Mouse (Mus musculus): Measurements from ENCODE around the gene 4933428G20Rik. TPM values are rescaled to one million over a fixed set of nuclear protein-coding genes. Genes with fewer than 3 reads are reported as not detected.
A peak's percentile ranks its signal among the peaks of the same experiment; 100 is the strongest.

The 4933428G20Rik gene
- polyA plus RNA-seq, 1 experiment from 2014 or later, result 0.12 TPM

DNA sequence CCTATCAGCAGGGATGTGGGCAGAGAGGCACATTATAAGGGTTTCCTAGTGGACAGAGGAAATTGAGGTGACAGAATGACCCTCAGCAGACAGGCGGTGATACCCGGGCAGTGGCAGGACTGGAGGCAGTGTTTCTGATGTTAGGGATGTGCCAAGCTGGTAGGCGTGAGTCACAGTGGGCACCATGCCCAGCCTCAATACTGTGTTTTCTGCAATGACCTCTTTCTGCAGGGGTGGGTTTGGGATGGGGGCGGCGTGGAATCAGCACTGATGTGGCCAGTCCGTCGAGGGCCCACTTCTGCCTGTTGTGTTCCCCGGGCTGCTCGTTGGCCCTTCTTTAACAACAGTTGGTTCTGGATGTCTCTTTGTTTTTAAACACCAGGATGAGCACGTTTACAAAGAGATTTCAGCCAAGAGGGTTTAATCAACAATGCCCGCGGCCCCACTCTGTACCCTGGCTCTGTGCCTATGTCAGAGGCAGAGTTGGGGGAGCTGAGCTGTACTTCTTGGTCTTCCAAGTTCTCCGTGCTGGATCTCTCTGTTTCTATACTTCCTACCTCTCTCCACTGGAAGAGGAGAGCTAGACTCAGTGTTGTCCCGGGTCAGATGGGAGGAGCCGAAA lies 59.0 kb downstream of the 4933428G20Rik start:
- H3K9me3 ChIP-seq (ENCODE audit: control insufficient read depth, low read length), result no peaks in the 10 kb centered on the region
- H3K4me2 ChIP-seq (ENCODE audit: low read length), result peak overlapping the region; percentile 61
- H3K4me3 ChIP-seq (ENCODE audit: low read depth, low read length), result peak overlapping the region; percentile 58
- no peak for DNase-seq (ENCODE audit: low spot score)
- H3K9ac ChIP-seq (ENCODE audit: low read length), result peak overlapping the region; percentile 57
- WGBS, result 37% methylated on average over 15 of the region's 15 CpGs
- H3K27me3 ChIP-seq (replicated peaks; ENCODE audit: control insufficient read depth, insufficient read depth, low read length), result no peaks in the 10 kb centered on the region
- H3K4me1 ChIP-seq (replicated peaks; ENCODE audit: control insufficient read depth, insufficient read depth, low read length), result peaks cover 51% of the 10 kb centered on the region
- no peak for ATAC-seq (replicated peaks; ENCODE audit: low FRiP score, low TSS enrichment, low read depth)
- peak overlapping the region; percentile 77 for H3K27ac ChIP-seq (ENCODE audit: low read depth)
- peaks cover 23% of the 10 kb centered on the region for H3K36me3 ChIP-seq (ENCODE audit: control insufficient read depth, insufficient read depth, low read length)

Other genes starting within 250 kb of the 4933428G20Rik start
- 83.1 and 90.0 TPM in 2 replicates for gene Npepps, start 219.7 kb downstream of the 4933428G20Rik start, polyA plus RNA-seq (2014; fragmentation: Nextera tagmentation; extraction: Ambion mirVana)
- gene Mrpl45, start 184.6 kb downstream of the 4933428G20Rik start, polyA plus RNA-seq (2014; fragmentation: Nextera tagmentation; extraction: Ambion mirVana), result 52.1 and 55.5 TPM in 2 replicates
- gene Gpr179, start 148.3 kb downstream of the 4933428G20Rik start, polyA plus RNA-seq (2014; fragmentation: Nextera tagmentation; extraction: Ambion mirVana), result 0.11 and 0.15 TPM in 2 replicates
- gene Socs7, start 137.8 kb downstream of the 4933428G20Rik start, polyA plus RNA-seq (2014; fragmentation: Nextera tagmentation; extraction: Ambion mirVana), result 2.1 and 2.5 TPM in 2 replicates
- gene Arhgap23, start 84.8 kb downstream of the 4933428G20Rik start, polyA plus RNA-seq (2014; fragmentation: Nextera tagmentation; extraction: Ambion mirVana), result 5.0 and 5.1 TPM in 2 replicates
- gene Srcin1, start 75.8 kb upstream of the 4933428G20Rik start, polyA plus RNA-seq (2014; fragmentation: Nextera tagmentation; extraction: Ambion mirVana), result 0.16 and 0.30 TPM in 2 replicates
- 3.1 and 3.6 TPM in 2 replicates for gene Epop, start 129.4 kb upstream of the 4933428G20Rik start, polyA plus RNA-seq (2014; fragmentation: Nextera tagmentation; extraction: Ambion mirVana)
- gene Mllt6, start 163.1 kb upstream of the 4933428G20Rik start, polyA plus RNA-seq (2014; fragmentation: Nextera tagmentation; extraction: Ambion mirVana), result 4.6 and 4.8 TPM in 2 replicates
- gene Cisd3, start 185.5 kb upstream of the 4933428G20Rik start, polyA plus RNA-seq (2014; fragmentation: Nextera tagmentation; extraction: Ambion mirVana), result 41.2 and 47.9 TPM in 2 replicates
- 19.2 and 19.7 TPM in 2 replicates for gene Pcgf2, start 200.2 kb upstream of the 4933428G20Rik start, polyA plus RNA-seq (2014; fragmentation: Nextera tagmentation; extraction: Ambion mirVana)
- 473 and 491 TPM in 2 replicates for gene Psmb3, start 203.1 kb upstream of the 4933428G20Rik start, polyA plus RNA-seq (2014; fragmentation: Nextera tagmentation; extraction: Ambion mirVana)
- gene Pip4k2b, start 244.4 kb upstream of the 4933428G20Rik start, polyA plus RNA-seq (2014; fragmentation: Nextera tagmentation; extraction: Ambion mirVana), result 1.7 and 1.9 TPM in 2 replicates

All from intestine, embryonic 14.5 days (tissue).